Mouse (Mus musculus): ENCODE measurements at regions not wholly inside any gene's neighbourhood (a gene's known extent, or its start where the extent isn't known, plus 50 kb on each side); places are given as distances from the start of the nearest gene placed in this dataset.

- DNase-seq, result no peak
These were observed 65.5 kb upstream of the Ppm1b start for GRCm38 (mm10) chr17:84890871-84891599.

- DNase-seq, result no peak
These were observed 63.1 kb upstream of the Ppm1b start for GRCm38 (mm10) chr17:84893273-84894033.

GRCm38 (mm10) chr17:84895526-84895925 is 61.0 kb upstream of the Ppm1b start:
- DNase-seq, result no peak

GRCm38 (mm10) chr17:84896572-84896971 is 60.0 kb upstream of the Ppm1b start:
- no peak for DNase-seq

GRCm38 (mm10) chr17:84898407-84898806 is 58.1 kb upstream of the Ppm1b start:
- DNase-seq, result no peak

GRCm38 (mm10) chr17:84903625-84904337 is 52.8 kb upstream of the Ppm1b start:
- DNase-seq, result no peak
